Mouse (Mus musculus) midbrain, postnatal 0 days (tissue): ENCODE data around the gene Zic2. TPM values are rescaled to one million over a fixed set of nuclear protein-coding genes. Genes with fewer than 3 reads are reported as not detected.

Experiments used
- ATAC-seq: fragments of 200-750 bp; cut with Nextera tagmentation; 2 replicates; pipeline ENCODE4 v1.8.0; 2017; ENCODE audit warnings: moderate number of reproducible peaks, mild to moderate bottlenecking, moderate TSS enrichment, moderate library complexity; ENCODE audit not compliant: low FRiP score
- DNase-seq: peaks from one replicate; pipeline ENCODE4 v3.0.0-alpha.2; 2015; ENCODE audit warnings: low spot score
- H3K27ac ChIP-seq: fragments of 300-500 bp; sonication (generic); 2 replicates; pipeline ENCODE4 v1.5.1; 2014; ENCODE audit warnings: low read depth, mild to moderate bottlenecking, low read length, mixed read lengths
- H3K27me3 ChIP-seq: fragments of 300-500 bp; sonication (generic); 2 replicates; pipeline ENCODE4 v1.6.1; 2014; ENCODE audit warnings: low read length, control low read depth, mixed read lengths; ENCODE audit not compliant: insufficient read depth
- H3K36me3 ChIP-seq: fragments of 300-500 bp; sonication (generic); 2 replicates; pipeline ENCODE4 v1.6.1; 2014; ENCODE audit warnings: low read length, control low read depth, mixed read lengths; ENCODE audit not compliant: insufficient read depth
- H3K4me1 ChIP-seq: fragments of 300-500 bp; sonication (generic); 2 replicates; pipeline ENCODE4 v1.6.1; 2014; ENCODE audit warnings: mild to moderate bottlenecking, control low read depth, antibody characterized with exemption, low read length, mixed read lengths; ENCODE audit not compliant: insufficient read depth
- H3K4me2 ChIP-seq: fragments of 300-500 bp; sonication (generic); 2 replicates; pipeline ENCODE4 v1.6.1; 2014; ENCODE audit warnings: low read depth, mild to moderate bottlenecking, low read length, mixed read lengths; ENCODE audit not compliant: poor library complexity, severe bottlenecking
- H3K4me3 ChIP-seq: fragments of 300-500 bp; sonication (generic); 2 replicates; pipeline ENCODE4 v1.5.1; 2014; ENCODE audit warnings: low read depth, mild to moderate bottlenecking, low read length, moderate library complexity
- H3K9ac ChIP-seq: fragments of 300-500 bp; sonication (generic); replicated peaks from 2 replicates; pipeline ENCODE4 v1.6.1; 2014; ENCODE audit warnings: mild to moderate bottlenecking, low read length, moderate library complexity, mixed read lengths; ENCODE audit not compliant: poor library complexity, severe bottlenecking
- H3K9me3 ChIP-seq: fragments of 300-500 bp; sonication (generic); 2 replicates; pipeline ENCODE4 v1.6.1; 2016; ENCODE audit warnings: low read length, control low read depth
- CTCF ChIP-seq: IDR thresholded peaks from 2 replicates; pipeline ENCODE4 v1.5.1; 2016; ENCODE audit warnings: antibody characterized with exemption, mild to moderate bottlenecking
- WGBS: fragments of 180-500 bp; shearing (Covaris S2); extraction: QIAGEN DNeasy Blood & Tissue Kit; methylation state at CpG from one replicate; pipeline ENCODE4 v1.1.7; 2014; 5-methylcytosine and 5-hydroxymethylcytosine counted together
- polyA plus RNA-seq: library from polyadenylated mRNA; unstranded; fragments of >200 nt; fragmentation: Nextera tagmentation; extraction: Ambion mirVana; gene quantifications from 2 replicates; pipeline ENCODE4 v1.2.1, GENCODE M21; 2015
- total RNA-seq: library from RNA; depleted of rRNA; stranded (reverse); fragments of >200 nt; gene quantifications from 2 replicates; pipeline ENCODE4 v1.2.3, GENCODE M21; 2014

Gene Zic2
- total and polyA plus RNA-seq, 2 experiments from 2014 or later: 13.9 to 106 TPM

GRCm38 (mm10) chr14:122490441-122491328 is 15.4 kb downstream of the Zic2 start, which contains the start of gene Gm10837:
Gene Gm10837, plus strand, starts transcription at chr14:122490586.
- no peak within 1 kb of the TSS for H3K9ac ChIP-seq
- H3K27me3 ChIP-seq: peaks cover 35% of the 10 kb centered on the region
- no peak for TF ChIP-seq CTCF
- no peak for DNase-seq
- H3K36me3 ChIP-seq: no peaks in the 10 kb centered on the region
- WGBS: 3% methylated on average over 48 of the region's 51 CpGs
- peak within 1 kb of the TSS; percentile 32 for H3K4me2 ChIP-seq
- H3K4me1 ChIP-seq: no peaks in the 10 kb centered on the region
- H3K27ac ChIP-seq: peak within 1 kb of the TSS; percentile 8; the same call in 1 of the 2 replicates
- ATAC-seq: peak; percentile 68
- H3K4me3 ChIP-seq: peak within 1 kb of the TSS; percentile 17; the same call in 1 of the 2 replicates
- H3K9me3 ChIP-seq: no peaks in the 10 kb centered on the region

- Histone ChIP-seq H3K4me2 (no peak overlapping the region), H3K36me3 (no peaks in the 10 kb centered on the region), H3K9ac (no peak overlapping the region), H3K27me3 (peaks cover 31% of the 10 kb centered on the region), H3K27ac (no peak overlapping the region), H3K4me1 (no peaks in the 10 kb centered on the region), H3K9me3 (no peaks in the 10 kb centered on the region), H3K4me3 (no peak overlapping the region)
- no peak for TF ChIP-seq CTCF
- ATAC-seq (no peak), DNase-seq (no peak)
- WGBS: 79% methylated on average over 6 of the region's 6 CpGs
Observed at GRCm38 (mm10) chr14:122491521-122491920, 16.3 kb downstream of the Zic2 start.

- Histone ChIP-seq H3K27ac (no peak overlapping the region), H3K9me3 (no peaks in the 10 kb centered on the region), H3K4me2 (no peak overlapping the region), H3K4me3 (no peak overlapping the region), H3K27me3 (peaks cover 28% of the 10 kb centered on the region), H3K36me3 (no peaks in the 10 kb centered on the region), H3K4me1 (no peaks in the 10 kb centered on the region), H3K9ac (no peak overlapping the region)
- WGBS: 71% methylated on average over 1 of the region's 1 CpGs
- TF ChIP-seq CTCF: no peak
- DNase-seq: no peak
- no peak for ATAC-seq
Observed at GRCm38 (mm10) chr14:122492015-122492414, 16.8 kb downstream of the Zic2 start.

GRCm38 (mm10) chr14:122509058-122509457 is 33.8 kb downstream of the Zic2 start:
- DNase-seq (peak; percentile 51), ATAC-seq (no peak)
- no peak overlapping the region for H3K27ac ChIP-seq
- no peaks in the 10 kb centered on the region for H3K36me3 ChIP-seq
- H3K4me1 ChIP-seq: no peaks in the 10 kb centered on the region
- no peak overlapping the region for H3K4me2 ChIP-seq
- H3K9me3 ChIP-seq: no peaks in the 10 kb centered on the region
- no peak overlapping the region for H3K9ac ChIP-seq
- WGBS: 18% methylated on average over 2 of the region's 2 CpGs
- no peak overlapping the region for H3K4me3 ChIP-seq
- TF ChIP-seq CTCF: peak; percentile 79
- no peaks in the 10 kb centered on the region for H3K27me3 ChIP-seq

- H3K9ac ChIP-seq: no peak overlapping the region
- no peak overlapping the region for H3K4me2 ChIP-seq
- H3K4me1 ChIP-seq: no peaks in the 10 kb centered on the region
- no peaks in the 10 kb centered on the region for H3K9me3 ChIP-seq
- H3K27ac ChIP-seq: no peak overlapping the region
- no peaks in the 10 kb centered on the region for H3K36me3 ChIP-seq
- DNase-seq: no peak
- no peaks in the 10 kb centered on the region for H3K27me3 ChIP-seq
- WGBS: 71% methylated on average over 3 of the region's 3 CpGs
- H3K4me3 ChIP-seq: no peak overlapping the region
- no peak for TF ChIP-seq CTCF
- ATAC-seq: no peak
Observed at GRCm38 (mm10) chr14:122511519-122511918, 36.3 kb downstream of the Zic2 start.

- no peaks in the 10 kb centered on the region for H3K4me1 ChIP-seq
- H3K4me2 ChIP-seq: no peak overlapping the region
- H3K4me3 ChIP-seq: no peak overlapping the region
- no peaks in the 10 kb centered on the region for H3K9me3 ChIP-seq
- WGBS: 88% methylated on average over 1 of the region's 1 CpGs
- no peak overlapping the region for H3K9ac ChIP-seq
- ATAC-seq (no peak), DNase-seq (no peak)
- no peaks in the 10 kb centered on the region for H3K27me3 ChIP-seq
- TF ChIP-seq CTCF: no peak
- H3K36me3 ChIP-seq: no peaks in the 10 kb centered on the region
- H3K27ac ChIP-seq: no peak overlapping the region
Observed at GRCm38 (mm10) chr14:122513511-122514036, 38.3 kb downstream of the Zic2 start.
